Mouse (Mus musculus) cerebellum, postnatal 25 days (tissue): ENCODE measurements around the gene Taf6.

Experiments used
- DNase-seq, 2 experiments: peaks; one replicate each; pipeline ENCODE4 v3.0.0; 2021; ENCODE audit warnings: mixed read lengths in 2 of 2

Gene Taf6

GRCm38 (mm10) chr5:138170936-138171561 is 16.2 kb downstream of the Taf6 start:
- DNase-seq, result peak; percentile 98 to 99

GRCm38 (mm10) chr5:138165594-138165993 is 21.7 kb downstream of the Taf6 start:
- DNase-seq, result no peak

- DNase-seq, result no peak
Measured at GRCm38 (mm10) chr5:138163610-138164009, 23.6 kb downstream of the Taf6 start.

GRCm38 (mm10) chr5:138163046-138163445 is 24.2 kb downstream of the Taf6 start:
- DNase-seq, result no peak

GRCm38 (mm10) chr5:138160842-138161665 is 26.2 kb downstream of the Taf6 start, which contains the start of gene Cops6:
Gene Cops6 (plus strand): TSS chr5:138161071.
- DNase-seq, result peak; percentile 97 to 98

GRCm38 (mm10) chr5:138160224-138160762 is 27.0 kb downstream of the Taf6 start:
- no peak for DNase-seq

- DNase-seq, result peak; percentile 85 to 91
Measured at GRCm38 (mm10) chr5:138155443-138155976, 31.7 kb downstream of the Taf6 start, which contains the start of gene Zfp113. Gene Zfp113 (minus strand): TSS chr5:138155744.

- DNase-seq, result no peak
Measured at GRCm38 (mm10) chr5:138154390-138154789, 32.9 kb downstream of the Taf6 start.

GRCm38 (mm10) chr5:138138585-138138984 is 48.7 kb downstream of the Taf6 start:
- no peak for DNase-seq

- DNase-seq, result peak in 1 of 2 experiments; percentile 39
Measured at GRCm38 (mm10) chr5:138137935-138138549, 49.2 kb downstream of the Taf6 start.

GRCm38 (mm10) chr5:138137257-138137656 is 50.0 kb downstream of the Taf6 start:
- no peak for DNase-seq

GRCm38 (mm10) chr5:138132425-138133064 is 54.7 kb downstream of the Taf6 start:
- no peak for DNase-seq
